Mouse (Mus musculus) ES-Bruce4 (cell line): ENCODE measurements around the gene Selenoh.

Experiments used
- CTCF ChIP-seq: IDR thresholded peaks from one replicate; pipeline ENCODE4 v1.8.1; 2011; ENCODE audit warnings: low read depth, low read length
- EP300 ChIP-seq: IDR thresholded peaks from 2 replicates; pipeline ENCODE4 v1.6.1; 2011; ENCODE audit warnings: low read depth, low read length; ENCODE audit not compliant: insufficient read depth

DNA sequence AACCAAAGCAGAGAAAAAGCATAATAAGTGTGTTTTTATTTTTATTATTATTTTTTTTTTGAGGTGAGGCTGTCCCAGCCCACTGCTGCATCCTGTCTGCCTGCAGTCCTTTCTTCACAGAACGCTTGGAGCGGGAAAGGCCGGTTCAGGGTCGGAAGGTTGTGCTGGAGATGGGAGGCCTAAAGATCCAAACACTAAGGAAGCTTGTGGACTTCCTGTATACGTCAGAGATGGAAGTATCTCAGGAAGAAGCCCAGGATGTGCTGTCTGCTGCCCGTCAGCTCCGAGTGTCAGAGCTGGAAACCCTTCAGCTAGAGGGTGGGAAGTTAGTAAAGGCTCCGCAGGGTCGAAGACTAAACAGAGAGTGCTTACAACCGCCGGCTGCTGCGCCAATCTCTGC is 4.5 kb downstream of the Selenoh start:
- TF ChIP-seq EP300 (no peak), CTCF (no peak)
